Mouse (Mus musculus): ENCODE measurements at regions not wholly inside any gene's neighbourhood (a gene's known extent, or its start where the extent isn't known, plus 50 kb on each side); places are given as distances from the start of the nearest gene placed in this dataset.
A peak's percentile ranks its signal among the peaks of the same experiment; 100 is the strongest.

DNA sequence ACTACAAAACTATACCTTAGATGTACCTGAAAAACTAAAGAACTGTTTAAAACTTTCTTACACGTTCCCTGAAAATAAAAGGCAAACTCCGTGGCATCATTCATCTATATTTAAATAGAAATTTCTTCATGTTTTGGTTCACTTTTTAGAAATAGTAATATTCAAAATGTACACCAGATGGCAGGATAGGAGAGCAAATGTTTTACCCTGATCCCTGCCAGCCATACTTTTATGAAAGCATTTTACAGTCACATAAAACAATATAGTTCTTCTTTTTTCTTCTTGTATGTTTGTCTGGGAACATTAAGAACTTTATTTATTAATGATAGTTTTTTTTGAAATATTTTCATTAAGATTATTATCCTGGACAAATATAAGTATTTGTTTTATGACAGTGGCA lies 68.5 kb downstream of the 4921530L21Rik start:
- DNase-seq (ENCODE audit: low read depth, low spot score) = peak; percentile 21

DNA sequence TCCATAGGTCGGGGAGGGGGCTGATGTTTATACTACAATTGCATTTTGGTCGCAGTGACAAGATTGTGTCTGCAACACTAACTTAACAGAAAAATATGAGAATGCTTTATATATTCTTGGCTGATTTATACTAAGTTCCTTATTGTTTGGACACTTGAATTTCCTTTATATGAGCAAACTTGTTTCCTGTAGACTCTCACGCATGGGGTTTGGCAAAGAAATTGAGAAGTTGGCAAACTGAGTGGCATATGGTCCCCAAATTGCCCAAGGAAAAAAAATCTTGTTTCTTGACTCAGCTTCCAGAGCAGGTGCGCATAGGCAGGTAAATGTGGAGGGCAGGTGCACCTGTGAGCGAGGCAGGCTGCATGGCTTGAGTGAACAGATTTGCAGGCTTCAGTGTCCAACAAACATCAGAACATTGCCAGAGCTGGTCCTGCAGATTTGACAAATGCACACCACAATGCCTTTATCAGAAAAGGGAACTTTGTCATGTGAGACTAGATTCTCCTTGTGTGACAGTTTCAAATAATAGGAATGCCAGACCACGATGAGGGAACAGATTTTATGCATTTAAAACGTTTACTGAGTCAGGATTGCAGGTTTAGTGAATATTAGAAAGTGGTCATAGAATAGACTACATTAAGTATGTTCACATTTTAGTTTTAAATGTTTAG lies 75.1 kb downstream of the 4921530L21Rik start:
- no peak for DNase-seq (ENCODE audit: low read depth, low spot score)

DNA sequence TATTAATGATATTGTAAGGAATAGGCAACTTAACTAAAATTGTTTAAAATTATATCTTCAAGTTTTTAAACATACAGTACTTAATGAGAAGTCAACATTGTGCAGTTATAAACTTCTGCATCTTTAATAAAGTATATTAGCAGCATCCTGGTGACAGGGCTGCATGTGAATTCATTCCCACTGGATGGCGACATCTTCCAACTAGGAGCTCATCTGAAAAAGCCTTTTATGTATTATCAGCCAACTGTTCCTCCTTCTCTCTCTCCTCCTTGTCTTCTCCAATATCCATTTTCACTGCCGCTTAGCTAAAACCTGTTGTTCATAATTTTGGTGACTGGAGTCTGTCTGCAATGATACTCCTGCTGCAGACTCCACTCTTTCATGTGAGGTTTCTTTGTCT lies 103.0 kb downstream of the 4921530L21Rik start:
- peak; percentile 58 for DNase-seq (ENCODE audit: low read depth, low spot score)

DNA sequence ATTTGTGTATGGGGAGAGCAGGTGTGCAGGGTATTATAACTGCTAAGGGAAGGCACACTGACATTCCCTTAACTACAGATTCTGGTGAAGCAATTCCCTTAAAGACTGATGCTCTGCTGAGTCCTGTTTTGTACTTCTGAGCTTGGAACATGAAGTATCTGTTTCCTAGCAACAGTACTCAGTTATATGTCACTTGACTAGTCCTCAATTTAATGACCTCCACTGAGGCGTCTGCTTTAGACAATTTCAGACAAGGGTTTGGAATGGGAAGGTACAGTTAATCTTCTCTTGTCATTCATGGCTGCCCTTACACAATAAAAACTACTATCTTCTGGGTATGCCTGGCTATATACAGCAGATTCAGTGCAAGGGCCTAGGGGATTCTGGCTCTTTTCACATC lies 117.3 kb downstream of the 4921530L21Rik start:
- DNase-seq (ENCODE audit: low read depth, low spot score) = no peak

DNA sequence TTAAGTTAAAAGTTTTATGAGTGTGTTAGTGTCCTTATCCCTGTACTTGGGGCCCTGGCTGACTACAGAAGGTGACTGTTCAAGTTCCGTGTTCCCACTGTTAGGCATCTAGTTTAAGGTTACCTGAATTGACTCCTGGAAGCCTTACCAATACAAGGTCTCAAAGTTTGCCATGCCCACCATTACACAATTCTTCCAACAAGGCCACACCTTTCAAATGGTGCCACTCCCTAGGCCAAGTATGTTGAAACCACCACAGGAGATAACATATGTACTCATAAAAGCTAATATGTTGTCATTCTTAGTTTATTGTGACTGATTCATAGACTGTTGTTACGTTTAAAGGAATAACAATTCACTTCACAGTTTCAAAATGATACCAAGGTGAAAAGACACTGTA lies 140.6 kb downstream of the 4921530L21Rik start:
- no peak for DNase-seq (ENCODE audit: low read depth, low spot score)
